Mouse (Mus musculus): ENCODE measurements around the gene Lefty1. TPM values are rescaled to one million over a fixed set of nuclear protein-coding genes. Genes with fewer than 3 reads are reported as not detected.
"Not testable (repeated sequence)": the region's sequence is repeated elsewhere in the genome, so short reads cannot be mapped to it uniquely, and the experiment has no call there.

The Lefty1 gene
- total RNA-seq (2021), result 1 to 10 TPM; 1.4 to 2.7 TPM
- long read RNA-seq, experiment 1, partial matches to known transcripts, result 0 of 2 reads
- long read RNA-seq, experiment 1, other reads (novel, unspliced or antisense), result 1 of 2 reads
- long read RNA-seq, experiment 2, partial matches to known transcripts, result 0 of 2 reads
- long read RNA-seq, experiment 2, other reads (novel, unspliced or antisense), result 0 of 2 reads

DNA sequence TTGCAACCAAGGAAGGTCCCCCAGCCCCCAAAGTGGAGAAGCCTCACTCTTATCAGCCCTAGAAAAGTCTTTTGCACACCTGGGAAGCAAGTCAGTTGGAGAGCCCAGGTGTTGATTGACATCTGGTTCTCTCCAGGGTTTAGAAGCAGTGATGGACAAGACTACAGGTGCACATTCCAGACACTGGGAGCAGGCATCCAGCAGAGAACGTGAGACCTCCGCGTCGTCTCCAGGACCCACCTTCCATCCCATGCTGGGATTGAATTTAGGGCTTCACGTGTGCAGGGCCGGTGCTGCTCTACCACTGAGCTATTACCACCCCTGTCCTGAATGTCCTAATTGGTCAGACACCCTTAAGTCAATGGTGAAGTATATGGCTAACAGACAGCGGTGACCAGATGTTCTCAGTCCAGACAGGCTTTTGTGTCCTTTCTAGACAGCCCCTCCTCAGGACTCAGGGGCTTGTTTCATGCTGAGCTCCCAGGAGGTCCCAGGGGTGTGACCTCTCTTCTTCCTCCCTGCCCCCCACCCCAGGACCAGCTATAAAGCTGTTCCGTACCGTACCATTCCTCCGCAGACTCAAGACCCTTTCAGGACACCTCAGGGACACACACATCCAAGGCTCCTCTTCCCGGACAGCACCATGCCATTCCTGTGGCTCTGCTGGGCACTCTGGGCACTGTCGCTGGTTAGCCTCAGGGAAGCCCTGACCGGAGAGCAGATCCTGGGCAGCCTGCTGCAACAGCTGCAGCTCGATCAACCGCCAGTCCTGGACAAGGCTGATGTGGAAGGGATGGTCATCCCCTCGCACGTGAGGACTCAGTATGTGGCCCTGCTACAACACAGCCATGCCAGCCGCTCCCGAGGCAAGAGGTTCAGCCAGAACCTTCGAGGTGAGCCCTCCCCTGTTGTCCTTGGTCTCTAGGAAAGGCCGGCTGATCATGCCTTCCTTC lies at the start of gene Lefty1:
Gene Lefty1, plus strand, starts transcription at position 556 of the 953 bp plus-strand sequence.
- no peak for DNase-seq (ENCODE audit: low spot score in 2 of 2)

DNA sequence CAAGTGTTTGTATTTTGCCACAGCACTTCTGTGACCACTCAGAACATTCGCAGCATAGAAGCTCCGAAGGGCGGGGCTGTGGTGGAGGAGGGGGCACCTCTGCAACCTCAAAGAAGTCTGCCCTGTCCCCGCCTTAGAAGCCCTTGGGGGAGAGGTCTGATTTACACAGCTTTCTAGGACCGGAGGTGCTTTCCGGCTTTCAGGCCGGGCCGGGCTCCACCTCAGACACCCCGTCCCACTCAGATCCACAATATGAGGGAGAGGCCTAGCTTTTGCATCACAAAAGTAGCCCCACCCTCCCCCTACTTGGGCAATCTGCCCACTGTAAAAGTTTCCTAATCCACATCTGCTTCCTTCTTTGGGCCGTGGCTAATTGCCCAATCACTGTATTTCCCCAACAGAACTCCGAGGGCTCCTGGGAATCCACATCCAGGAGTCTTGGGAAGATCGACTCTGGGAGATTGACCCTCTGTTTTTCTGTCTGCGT lies 46.2 kb upstream of the Lefty1 start:
- DNase-seq (ENCODE audit: low spot score in 2 of 2), result peak; percentile 46 to 69

DNA sequence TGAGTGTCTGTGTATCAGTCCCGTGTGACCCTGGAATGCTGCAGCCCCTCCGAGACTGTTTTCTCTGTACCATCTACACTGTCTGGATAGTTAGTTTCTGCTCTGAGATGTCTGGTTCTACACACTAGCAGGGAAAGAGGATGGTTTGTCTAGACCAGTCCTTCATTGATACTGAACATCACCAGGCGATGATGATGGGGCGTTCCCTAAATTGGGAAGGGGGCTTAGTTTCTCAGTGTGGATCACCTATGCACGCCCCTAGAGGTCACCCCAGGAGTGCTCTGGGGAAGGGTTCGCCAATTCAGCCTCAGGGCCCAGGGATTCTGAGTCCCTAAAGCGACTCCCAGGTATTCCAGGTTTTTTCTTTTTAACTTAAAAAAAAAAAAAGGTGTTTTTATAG lies 45.6 kb upstream of the Lefty1 start:
- no peak for DNase-seq (ENCODE audit: low spot score in 2 of 2)

DNA sequence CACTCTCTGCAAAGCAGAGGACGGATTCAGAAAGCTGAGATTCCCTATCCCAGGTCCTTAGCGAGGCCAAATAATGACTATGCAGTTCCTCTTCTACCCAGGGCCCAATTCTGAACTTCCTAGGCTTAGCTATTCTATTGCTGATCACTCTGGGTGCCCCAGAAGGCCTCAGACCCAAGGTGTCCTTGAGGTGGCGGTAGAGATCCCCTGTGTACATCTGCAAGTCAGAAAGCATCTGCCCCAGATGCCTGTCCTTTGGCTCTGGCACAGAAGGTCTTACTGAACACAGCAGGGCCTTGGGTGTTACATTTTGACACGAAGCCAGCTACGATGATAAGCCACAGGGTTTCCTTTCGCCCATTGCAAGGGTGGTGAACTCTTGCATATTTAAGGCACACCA lies 45.0 kb upstream of the Lefty1 start:
- peak in 1 of 2 experiments; percentile 35 for DNase-seq (ENCODE audit: low spot score in 2 of 2)

DNA sequence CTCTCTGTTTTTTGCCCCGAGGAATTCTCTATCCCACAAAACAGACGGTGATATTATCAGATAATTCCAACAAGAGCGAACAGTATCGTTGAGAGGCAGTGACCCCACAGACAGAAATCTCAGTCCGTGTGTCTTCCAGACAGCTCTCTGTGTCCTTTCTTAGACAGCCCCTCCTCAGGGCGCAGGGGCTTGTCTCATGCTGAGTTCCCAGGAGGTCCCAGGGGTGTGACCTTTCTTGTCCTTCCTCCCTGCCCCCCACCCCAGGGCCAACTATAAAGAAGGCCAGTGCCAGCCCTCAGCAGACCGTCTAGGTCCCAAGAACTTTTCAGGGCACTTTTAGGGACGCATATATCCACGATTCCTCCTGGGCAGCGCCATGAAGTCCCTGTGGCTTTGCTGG lies 42.0 kb upstream of the Lefty1 start, which contains the start of gene Lefty2:
Gene Lefty2, plus strand, starts transcription at position 301 of the 400 bp plus-strand sequence.
- DNase-seq (ENCODE audit: low spot score in 2 of 2), result no peak

DNA sequence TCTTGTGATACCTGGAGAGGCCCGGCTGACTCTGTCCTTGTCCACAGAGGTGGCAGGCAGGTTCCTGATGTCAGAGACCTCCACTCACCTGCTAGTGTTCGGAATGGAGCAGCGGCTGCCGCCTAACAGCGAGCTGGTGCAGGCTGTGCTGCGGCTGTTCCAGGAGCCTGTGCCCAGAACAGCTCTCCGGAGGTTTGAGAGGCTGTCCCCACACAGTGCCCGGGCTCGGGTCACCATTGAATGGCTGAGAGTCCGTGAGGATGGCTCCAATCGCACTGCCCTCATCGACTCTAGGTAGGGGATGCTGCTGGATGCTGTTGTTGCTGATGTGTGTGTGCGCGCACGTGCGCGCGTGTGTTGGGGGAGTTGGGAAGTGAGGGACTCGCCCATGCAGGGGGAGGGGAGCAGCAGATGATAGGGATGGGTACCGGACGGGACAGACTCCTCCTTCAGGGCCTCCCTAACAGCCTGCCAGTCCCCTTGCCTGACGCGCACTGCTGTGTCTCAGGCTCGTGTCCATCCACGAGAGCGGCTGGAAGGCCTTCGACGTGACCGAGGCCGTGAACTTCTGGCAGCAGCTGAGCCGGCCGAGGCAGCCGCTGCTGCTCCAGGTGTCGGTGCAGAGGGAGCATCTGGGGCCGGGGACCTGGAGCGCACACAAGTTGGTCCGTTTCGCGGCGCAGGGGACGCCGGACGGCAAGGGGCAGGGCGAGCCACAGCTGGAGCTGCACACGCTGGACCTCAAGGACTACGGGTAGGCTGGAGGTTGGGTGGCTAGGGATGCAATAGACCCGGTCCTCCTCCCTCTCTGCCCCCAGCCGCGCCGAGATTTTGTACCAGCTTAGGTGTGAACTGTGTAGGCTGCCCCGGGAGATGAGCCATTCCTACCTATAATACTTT lies 40.5 kb upstream of the Lefty1 start:
- not testable (repeated sequence) for DNase-seq (ENCODE audit: low spot score in 2 of 2)

DNA sequence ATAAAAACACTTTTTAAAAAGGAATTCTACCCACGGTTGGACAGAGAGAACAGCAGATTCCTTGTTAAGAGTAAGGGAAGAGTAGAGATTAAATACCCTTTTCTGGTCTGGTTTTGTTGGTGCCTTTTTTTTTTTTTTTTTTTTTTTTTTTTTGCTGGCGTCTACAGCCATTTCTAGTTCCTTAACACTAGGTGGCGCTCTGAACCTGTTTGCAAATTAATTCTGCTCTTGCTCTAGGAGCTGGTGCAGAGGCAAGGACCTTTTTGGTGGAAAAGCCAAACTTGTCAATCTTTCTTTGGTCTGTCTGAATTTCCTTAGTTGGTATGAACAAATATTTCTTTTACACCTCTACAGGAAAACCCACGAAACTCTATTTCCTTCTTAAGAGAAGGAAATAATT lies 33.7 kb upstream of the Lefty1 start:
- no peak for DNase-seq (ENCODE audit: low spot score in 2 of 2)

DNA sequence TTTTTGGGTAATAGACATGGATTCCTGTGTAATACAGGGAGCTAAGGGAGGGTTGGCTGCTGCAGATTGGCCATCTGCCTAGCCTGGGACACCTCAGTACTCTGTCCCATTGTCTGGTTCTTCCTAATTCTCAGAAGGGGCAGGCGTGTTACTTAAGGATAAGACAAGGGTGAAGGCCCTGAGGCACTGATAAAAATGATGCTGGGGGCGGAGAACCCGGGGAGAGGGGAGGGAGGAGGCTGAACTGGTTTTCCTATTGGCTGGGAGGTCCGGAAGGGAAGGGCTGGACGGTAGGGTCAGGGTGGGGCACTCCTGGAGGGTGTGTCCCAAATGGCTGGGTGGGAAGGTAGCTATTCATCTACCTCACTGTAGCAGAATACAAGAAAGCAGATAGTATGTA lies 31.9 kb upstream of the Lefty1 start:
- DNase-seq (ENCODE audit: low spot score in 2 of 2), result no peak

DNA sequence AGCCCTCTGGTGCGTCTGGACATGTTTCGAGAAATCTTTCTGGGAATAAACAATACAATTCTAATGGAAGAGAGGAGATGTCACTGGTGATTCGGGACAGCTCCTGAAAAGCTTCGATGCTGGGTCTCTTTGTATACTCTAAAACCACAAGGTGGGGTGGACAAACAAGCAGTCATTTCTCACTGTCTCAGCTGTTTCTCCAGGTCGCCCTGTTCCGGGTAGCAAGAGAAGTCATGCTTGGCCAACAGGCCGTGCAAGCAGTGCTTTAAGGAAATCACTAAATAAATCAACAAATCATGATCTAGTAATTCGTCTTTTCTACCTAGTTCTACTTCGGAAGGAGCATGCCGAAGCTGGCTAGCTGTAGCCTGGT lies 31.2 kb upstream of the Lefty1 start:
- DNase-seq (ENCODE audit: low spot score in 2 of 2), result no peak

DNA sequence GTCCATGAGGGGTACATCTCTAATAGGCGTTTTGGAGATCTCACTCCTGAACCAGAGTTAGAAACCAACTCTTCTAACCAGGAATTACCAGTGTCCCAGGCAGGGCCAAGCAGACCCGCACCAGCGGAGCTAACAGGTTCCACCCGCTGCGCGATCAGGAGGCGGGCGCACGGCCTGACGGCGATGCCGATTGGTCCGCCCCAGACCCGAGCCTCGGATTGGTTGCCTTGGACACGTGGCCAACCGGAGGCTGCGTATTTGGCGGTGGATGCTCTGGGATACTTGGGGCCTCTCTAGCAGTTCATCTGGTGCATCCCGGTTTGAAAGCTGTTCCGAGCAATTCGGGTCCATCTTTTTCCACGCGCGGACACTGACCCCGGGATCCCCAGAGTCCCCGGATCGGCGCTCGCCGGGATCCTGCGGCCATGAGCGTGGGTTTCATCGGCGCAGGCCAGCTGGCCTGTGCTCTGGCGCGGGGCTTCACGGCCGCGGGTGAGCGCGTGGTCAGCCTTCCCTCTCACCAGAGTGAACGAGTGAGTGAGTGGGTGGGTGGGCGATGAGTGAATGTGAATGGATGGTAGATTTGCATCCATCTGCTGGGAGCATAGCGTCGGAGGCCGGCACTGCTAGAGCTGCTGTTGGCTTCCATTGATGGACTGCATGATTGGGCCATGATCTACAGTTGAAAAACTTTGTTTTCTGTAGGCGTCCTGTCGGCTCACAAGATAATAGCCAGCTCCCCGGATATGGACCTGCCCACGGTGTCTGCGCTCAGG lies 30.6 kb upstream of the Lefty1 start, which contains the start of gene Pycr2:
Gene Pycr2, plus strand, starts transcription at position 255 of the 776 bp plus-strand sequence.
- peak; percentile 84 to 87 for DNase-seq (ENCODE audit: low spot score in 2 of 2)

DNA sequence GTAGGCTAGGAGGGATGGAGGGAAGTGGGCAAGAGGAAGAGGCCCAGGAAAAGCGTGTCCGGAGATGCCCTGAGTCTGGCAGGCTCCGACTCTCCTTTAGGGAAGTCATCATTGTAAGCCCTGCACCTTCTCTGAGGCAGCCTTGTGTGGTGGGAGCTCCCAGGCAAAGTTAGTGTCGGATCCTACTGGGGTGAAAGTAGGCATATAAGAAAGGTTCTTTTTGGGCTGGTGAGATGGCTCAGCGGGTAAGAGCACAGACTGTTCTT lies 30.1 kb upstream of the Lefty1 start:
- no peak for DNase-seq (ENCODE audit: low spot score in 2 of 2)

DNA sequence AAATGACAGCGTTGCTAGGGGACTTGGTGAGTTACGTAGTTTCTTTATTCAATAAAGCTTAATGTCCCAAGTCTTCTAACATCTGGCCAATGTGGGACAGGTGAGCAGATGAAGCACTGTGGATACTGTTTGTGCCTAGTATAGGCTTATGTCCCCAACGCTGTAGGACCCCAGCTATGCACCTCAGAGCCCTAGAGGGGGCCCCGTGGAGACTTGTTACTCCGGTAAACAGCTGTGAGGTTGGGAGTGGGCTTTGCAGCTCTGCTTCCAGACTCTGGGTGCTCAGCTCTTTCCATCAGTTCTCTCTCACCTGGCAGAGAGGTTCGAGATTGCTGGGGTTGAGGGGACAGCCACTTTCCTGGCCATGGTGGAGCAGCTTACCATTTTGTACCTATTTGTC lies 29.5 kb upstream of the Lefty1 start:
- no peak for DNase-seq (ENCODE audit: low spot score in 2 of 2)

DNA sequence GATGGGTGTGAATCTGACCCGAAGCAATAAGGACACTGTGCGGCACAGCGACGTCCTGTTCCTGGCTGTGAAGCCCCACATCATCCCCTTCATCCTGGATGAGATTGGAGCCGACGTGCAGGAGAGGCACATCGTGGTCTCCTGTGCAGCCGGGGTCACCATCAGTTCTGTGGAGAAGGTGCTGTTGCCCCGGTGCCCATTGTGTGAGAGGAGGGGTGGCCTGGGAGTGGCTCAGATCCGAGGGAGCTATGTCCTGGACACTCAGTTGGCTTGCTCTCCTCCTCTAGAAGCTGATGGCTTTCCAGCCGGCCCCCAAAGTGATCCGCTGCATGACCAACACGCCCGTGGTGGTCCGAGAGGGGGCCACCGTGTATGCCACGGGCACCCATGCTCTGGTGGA lies 28.9 kb upstream of the Lefty1 start:
- no peak for DNase-seq (ENCODE audit: low spot score in 2 of 2)

DNA sequence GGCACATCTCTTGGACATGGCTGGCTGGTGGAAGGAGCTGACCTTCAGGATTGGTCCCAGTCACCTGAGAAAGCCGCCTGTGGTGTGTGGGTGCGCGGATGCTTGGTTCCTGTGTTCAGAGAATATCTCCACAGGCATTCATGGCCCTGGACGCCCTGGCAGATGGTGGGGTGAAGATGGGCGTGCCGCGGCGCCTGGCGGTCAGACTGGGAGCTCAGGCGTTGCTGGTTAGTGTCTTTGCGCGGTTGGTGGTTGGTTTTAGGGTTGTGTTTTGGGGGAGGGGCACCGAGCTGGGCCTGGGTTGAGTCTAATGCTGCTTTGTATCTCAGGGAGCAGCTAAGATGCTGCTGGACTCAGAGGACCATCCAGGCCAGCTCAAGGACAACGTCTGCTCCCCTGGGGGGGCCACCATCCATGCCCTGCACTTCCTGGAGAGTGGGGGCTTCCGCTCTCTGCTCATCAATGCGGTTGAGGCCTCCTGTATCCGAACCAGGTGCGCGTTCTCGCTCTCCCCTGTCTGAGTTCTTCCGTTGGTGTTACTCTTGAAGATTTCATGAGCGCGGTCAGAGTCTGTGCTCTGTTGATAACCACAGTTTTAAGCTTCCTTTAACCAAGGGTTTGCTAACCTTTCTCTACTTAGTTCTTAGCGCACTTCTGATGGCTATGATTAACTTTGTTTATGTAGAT lies 28.2 kb upstream of the Lefty1 start:
- no peak for DNase-seq (ENCODE audit: low spot score in 2 of 2)

DNA sequence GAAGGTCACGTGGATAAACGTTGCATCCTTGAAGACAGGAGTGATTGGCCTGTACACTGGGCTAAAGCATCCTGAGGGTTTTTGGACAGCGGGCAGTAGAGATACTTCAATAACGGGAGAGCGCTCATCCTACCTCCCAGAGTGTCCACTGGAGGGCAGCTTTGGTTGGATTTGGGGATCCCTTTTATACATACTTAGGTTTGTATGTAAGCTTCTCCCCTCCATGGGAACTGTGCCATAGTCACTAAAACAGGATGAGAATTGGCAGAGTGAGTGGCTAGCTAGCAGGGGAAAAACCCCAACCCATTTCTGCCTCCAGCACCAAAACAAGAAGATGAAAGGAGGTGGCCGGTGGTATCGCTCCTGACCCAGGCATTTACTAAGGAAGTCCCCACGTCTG lies 23.7 kb upstream of the Lefty1 start:
- no peak for DNase-seq (ENCODE audit: low spot score in 2 of 2)

DNA sequence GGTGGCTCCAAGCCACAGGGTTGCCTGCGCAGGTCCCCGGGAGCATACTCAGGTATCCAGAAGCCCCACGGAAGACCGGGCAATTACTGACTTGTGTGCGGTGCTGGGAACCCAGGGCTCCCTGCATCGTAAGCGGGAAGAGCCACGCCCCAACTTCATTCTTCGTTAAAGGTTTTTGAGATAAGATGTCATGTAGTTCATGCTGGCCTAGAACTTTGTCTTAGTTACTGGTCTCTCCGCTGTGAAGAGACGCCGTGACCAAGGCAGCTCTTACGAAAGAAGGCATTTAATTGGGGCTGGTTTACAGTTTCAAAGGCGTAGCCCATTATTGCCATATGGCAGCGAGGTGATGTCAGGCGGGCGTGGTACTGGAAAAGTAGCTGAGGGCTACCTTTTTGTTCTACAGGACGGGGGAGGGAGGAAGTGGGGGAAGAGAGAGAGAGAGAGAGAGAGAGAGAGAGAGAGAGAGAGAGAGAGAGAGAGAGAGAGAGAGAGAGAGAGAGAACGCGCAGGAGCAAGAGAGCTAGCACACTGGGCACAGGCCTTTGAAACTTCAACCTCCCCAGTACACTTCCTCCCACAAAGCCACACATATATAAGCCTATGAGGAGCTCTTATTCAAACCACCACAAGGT lies 23.1 kb upstream of the Lefty1 start:
- no peak for DNase-seq (ENCODE audit: low spot score in 2 of 2)

DNA sequence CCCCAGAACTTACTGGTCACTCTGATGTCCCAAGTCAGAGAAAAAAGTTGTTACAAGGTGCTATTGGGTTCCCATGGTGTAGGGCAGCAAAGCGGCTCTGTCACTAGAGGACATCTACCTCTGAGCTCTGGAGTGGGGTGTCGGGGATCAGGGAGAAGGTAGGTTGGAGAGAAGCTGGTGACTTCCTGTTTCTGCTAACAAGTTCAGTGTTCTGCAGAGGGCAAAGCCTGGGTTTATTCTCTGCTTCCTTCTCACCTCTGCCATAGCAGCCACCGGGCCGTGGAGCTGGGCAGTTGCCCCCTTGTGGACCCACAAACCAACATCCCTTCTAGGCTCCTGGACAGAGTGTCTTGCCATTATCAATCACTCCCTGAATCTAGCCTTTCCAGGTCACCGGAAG lies 22.0 kb upstream of the Lefty1 start:
- DNase-seq (ENCODE audit: low spot score in 2 of 2), result no peak

DNA sequence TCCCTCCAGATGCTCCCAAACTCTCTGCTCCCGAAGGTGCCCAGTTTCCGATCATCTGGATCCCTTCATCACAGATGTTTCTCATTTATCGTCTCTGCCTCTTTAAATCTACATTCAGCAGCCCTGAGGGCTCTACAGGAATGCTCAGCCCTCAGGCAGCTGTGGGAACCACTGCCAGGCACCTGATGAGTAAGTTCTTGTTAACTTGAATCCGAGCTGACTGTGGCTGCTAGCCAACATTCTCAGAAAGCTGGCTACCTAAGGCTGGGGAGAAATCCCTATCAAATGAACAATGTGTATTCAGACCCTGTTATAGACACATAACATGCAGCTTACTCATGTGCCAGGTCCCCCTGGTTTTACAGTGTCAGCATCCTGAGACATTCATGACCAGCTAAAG lies 21.0 kb upstream of the Lefty1 start:
- DNase-seq (ENCODE audit: low spot score in 2 of 2), result no peak

DNA sequence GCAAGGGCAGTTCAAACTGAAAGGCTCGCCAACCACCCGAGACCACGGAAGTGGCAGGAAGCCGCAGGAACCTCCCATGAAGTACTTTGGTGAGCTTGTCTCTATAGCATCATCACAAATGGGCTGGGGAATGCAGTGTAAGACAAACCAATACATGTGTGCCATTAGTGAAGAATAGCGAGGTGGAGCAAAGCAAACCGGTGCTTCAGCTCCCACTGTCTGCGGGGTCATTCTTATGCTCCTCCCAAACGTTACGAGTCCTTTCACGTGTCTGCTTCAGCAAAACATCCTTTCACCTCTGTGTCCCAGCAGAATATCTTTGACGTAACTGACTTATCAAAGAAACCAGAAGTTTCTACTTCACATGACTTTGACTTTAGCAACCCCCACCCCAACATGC lies 18.4 kb upstream of the Lefty1 start:
- no peak for DNase-seq (ENCODE audit: low spot score in 2 of 2)

DNA sequence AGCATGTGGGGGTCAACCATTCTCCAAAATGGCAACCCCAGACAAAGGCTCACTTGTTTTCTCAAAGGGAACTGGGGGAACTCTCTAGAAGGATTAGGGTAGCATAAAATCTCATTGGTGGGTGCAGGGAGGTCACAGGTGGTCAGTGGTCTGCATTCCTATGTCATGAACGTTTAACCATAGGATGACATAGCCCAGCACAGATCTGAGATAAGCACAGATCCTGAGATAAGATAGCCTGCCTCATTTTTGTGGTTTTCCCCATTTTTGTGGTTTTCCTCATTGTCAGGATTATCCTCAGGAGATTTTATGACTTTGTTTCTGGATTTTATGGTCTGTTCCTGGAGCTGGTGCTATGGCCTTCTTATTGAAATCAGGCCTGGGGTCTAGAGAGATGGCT lies 17.8 kb upstream of the Lefty1 start:
- no peak for DNase-seq (ENCODE audit: low spot score in 2 of 2)

Data from adrenal gland, postnatal 4 days (tissue).